Mouse (Mus musculus) forebrain, embryonic 16.5 days (tissue): ENCODE measurements around the gene Hist1h2bn. TPM values are rescaled to one million over a fixed set of nuclear protein-coding genes. Genes with fewer than 3 reads are reported as not detected.
"Not testable (repeated sequence)": the region's sequence is repeated elsewhere in the genome, so short reads cannot be mapped to it uniquely, and the experiment has no call there.

Source experiments
- ATAC-seq: fragments of 200-750 bp; cut with Nextera tagmentation; 2 replicates; pipeline ENCODE4 v1.8.0; 2017; ENCODE audit warnings: mild to moderate bottlenecking, moderate library complexity
- H3K27ac ChIP-seq: fragments of 300-500 bp; sonication (generic); 2 replicates; pipeline ENCODE4 v1.5.1; 2014; ENCODE audit warnings: low read length, control low read depth
- H3K27me3 ChIP-seq: fragments of 300-500 bp; sonication (generic); replicated peaks from 2 replicates; pipeline ENCODE4 v1.6.1; 2014; ENCODE audit warnings: low read length; ENCODE audit not compliant: control insufficient read depth, insufficient read depth
- H3K36me3 ChIP-seq: fragments of 300-500 bp; sonication (generic); 2 replicates; pipeline ENCODE4 v1.6.1; 2014; ENCODE audit not compliant: control insufficient read depth, insufficient read depth
- H3K4me1 ChIP-seq: fragments of 300-500 bp; sonication (generic); replicated peaks from 2 replicates; pipeline ENCODE4 v1.6.1; 2014; ENCODE audit warnings: low read length; ENCODE audit not compliant: control insufficient read depth, insufficient read depth
- H3K4me2 ChIP-seq: fragments of 300-500 bp; sonication (generic); 2 replicates; pipeline ENCODE4 v1.6.1; 2014; ENCODE audit warnings: mild to moderate bottlenecking, low read length, control low read depth
- H3K4me3 ChIP-seq: fragments of 300-500 bp; sonication (generic); replicated peaks from 2 replicates; pipeline ENCODE4 v1.5.1; 2014; ENCODE audit warnings: mild to moderate bottlenecking, low read length, control low read depth
- H3K9ac ChIP-seq: fragments of 300-500 bp; sonication (generic); replicated peaks from 2 replicates; pipeline ENCODE4 v1.6.1; 2014; ENCODE audit warnings: low read depth, low read length, control low read depth
- H3K9me3 ChIP-seq: fragments of 300-500 bp; sonication (generic); 2 replicates; pipeline ENCODE4 v1.6.1; 2016; ENCODE audit warnings: low read length; ENCODE audit not compliant: control insufficient read depth
- WGBS: fragments of 180-500 bp; shearing (Covaris S2); extraction: QIAGEN DNeasy Blood & Tissue Kit; methylation state at CpG from one replicate; pipeline ENCODE4 v1.1.7; 2014; 5-methylcytosine and 5-hydroxymethylcytosine counted together
- polyA plus RNA-seq: library from polyadenylated mRNA; unstranded; fragments of >200 nt; fragmentation: Nextera tagmentation; extraction: Ambion mirVana; gene quantifications from 2 replicates; pipeline ENCODE4 v1.2.1, GENCODE M21; 2015

Hist1h2bn gene
- polyA plus RNA-seq, 1 experiment from 2014 or later = 0.85 TPM

- H3K4me3 ChIP-seq = peak overlapping the region; percentile 54
- not testable (repeated sequence) for H3K27me3 ChIP-seq, H3K9me3 ChIP-seq, H3K36me3 ChIP-seq
- peak overlapping the region; percentile 71 for H3K9ac ChIP-seq
- peak overlapping the region; percentile 97 for H3K27ac ChIP-seq
- peak; percentile 1; the same call in 1 of the 2 replicates for ATAC-seq
- peaks cover 25% of the 10 kb centered on the region for H3K4me1 ChIP-seq
- WGBS = under 1% methylated on average over 12 of the region's 38 CpGs
- H3K4me2 ChIP-seq = peak overlapping the region; percentile 98
Measured at GRCm38 (mm10) chr13:21716540-21717391, 37.2 kb upstream of the Hist1h2bn start.

GRCm38 (mm10) chr13:21717397-21718357, 36.2 kb upstream of the Hist1h2bn start, which contains the start of gene Hist1h3h:
Gene Hist1h3h, plus strand, starts transcription at chr13:21717659.
- H3K27ac ChIP-seq = peak within 1 kb of the TSS; percentile 97
- H3K4me2 ChIP-seq = peak within 1 kb of the TSS; percentile 98
- H3K9me3 ChIP-seq, H3K27me3 ChIP-seq, H3K36me3 ChIP-seq: not testable (repeated sequence)
- peak within 1 kb of the TSS; percentile 54 for H3K4me3 ChIP-seq
- under 1% methylated on average over 25 of the region's 56 CpGs for WGBS
- peaks cover 29% of the 10 kb centered on the region for H3K4me1 ChIP-seq
- ATAC-seq = peak; percentile 43
- H3K9ac ChIP-seq = peak within 1 kb of the TSS; percentile 71

- H3K9me3 ChIP-seq = no peaks in the 10 kb centered on the region
- peak overlapping the region; percentile 78 for H3K27ac ChIP-seq
- H3K4me1 ChIP-seq = peaks cover 31% of the 10 kb centered on the region
- H3K9ac ChIP-seq = peak overlapping the region; percentile 61
- 45% methylated on average over 4 of the region's 4 CpGs for WGBS
- no peaks in the 10 kb centered on the region for H3K36me3 ChIP-seq
- H3K4me2 ChIP-seq = peak overlapping the region; percentile 83
- no peaks in the 10 kb centered on the region for H3K27me3 ChIP-seq
- no peak for ATAC-seq
- H3K4me3 ChIP-seq = peak overlapping the region; percentile 54
Measured at GRCm38 (mm10) chr13:21718381-21719080, 35.4 kb upstream of the Hist1h2bn start.

- ATAC-seq, H3K36me3 ChIP-seq, H3K27me3 ChIP-seq, H3K9me3 ChIP-seq: not testable (repeated sequence)
- peak overlapping the region; percentile 49 for H3K4me3 ChIP-seq
- peak overlapping the region; percentile 81 for H3K27ac ChIP-seq
- peak overlapping the region; percentile 44; the same call in 1 of the 2 replicates for H3K9ac ChIP-seq
- peak overlapping the region; percentile 58 for H3K4me2 ChIP-seq
- WGBS = 2% methylated on average over 19 of the region's 44 CpGs
- H3K4me1 ChIP-seq = peaks cover 23% of the 10 kb centered on the region
Measured at GRCm38 (mm10) chr13:21721107-21721756, 32.7 kb upstream of the Hist1h2bn start.

GRCm38 (mm10) chr13:21721757-21722372, 32.1 kb upstream of the Hist1h2bn start, which contains the start of gene Hist1h2bm:
Gene Hist1h2bm, plus strand, starts transcription at chr13:21722044.
- 0% methylated on average over 37 of the region's 37 CpGs for WGBS
- Histone ChIP-seq H3K4me1 (peaks cover 23% of the 10 kb centered on the region), H3K27ac (peak within 1 kb of the TSS; percentile 83), H3K4me3 (peak within 1 kb of the TSS; percentile 49), H3K4me2 (peak within 1 kb of the TSS; percentile 63), H3K9ac (peak within 1 kb of the TSS; percentile 53)
- peak; percentile 97 for ATAC-seq
- H3K36me3 ChIP-seq, H3K27me3 ChIP-seq, H3K9me3 ChIP-seq: not testable (repeated sequence)

- Histone ChIP-seq H3K9ac (peak overlapping the region; percentile 53), H3K4me3 (peak overlapping the region; percentile 49), H3K27ac (peak overlapping the region; percentile 83), H3K36me3 (no peaks in the 10 kb centered on the region), H3K4me2 (peak overlapping the region; percentile 63), H3K4me1 (peaks cover 23% of the 10 kb centered on the region), H3K9me3 (no peaks in the 10 kb centered on the region), H3K27me3 (no peaks in the 10 kb centered on the region)
- ATAC-seq = peak; percentile 32
- 1% methylated on average over 11 of the region's 11 CpGs for WGBS
Measured at GRCm38 (mm10) chr13:21722373-21722925, 31.5 kb upstream of the Hist1h2bn start.

GRCm38 (mm10) chr13:21722993-21723836, 30.7 kb upstream of the Hist1h2bn start:
- Histone ChIP-seq H3K9ac (no peak overlapping the region), H3K4me1 (peaks cover 24% of the 10 kb centered on the region), H3K9me3 (no peaks in the 10 kb centered on the region), H3K4me2 (no peak overlapping the region; the same call in 1 of the 2 replicates), H3K4me3 (no peak overlapping the region), H3K27me3 (no peaks in the 10 kb centered on the region), H3K36me3 (no peaks in the 10 kb centered on the region), H3K27ac (no peak overlapping the region; the same call in 1 of the 2 replicates)
- WGBS = 21% methylated on average over 5 of the region's 5 CpGs
- no peak for ATAC-seq
